Mouse (Mus musculus) B cell, adult 2 months (primary cell): ENCODE measurements around the gene Mast4.

Source experiments
- DNase-seq, 2 experiments: peaks; one replicate each; pipeline ENCODE4 v3.0.0; 2022

Mast4 gene

GRCm38 (mm10) chr13:102880381-102881076 lies 453.8 kb downstream of the Mast4 start:
- peak; percentile 57 to 64 for DNase-seq

- no peak for DNase-seq
These were observed 455.7 kb downstream of the Mast4 start for GRCm38 (mm10) chr13:102878631-102879030.

DNA sequence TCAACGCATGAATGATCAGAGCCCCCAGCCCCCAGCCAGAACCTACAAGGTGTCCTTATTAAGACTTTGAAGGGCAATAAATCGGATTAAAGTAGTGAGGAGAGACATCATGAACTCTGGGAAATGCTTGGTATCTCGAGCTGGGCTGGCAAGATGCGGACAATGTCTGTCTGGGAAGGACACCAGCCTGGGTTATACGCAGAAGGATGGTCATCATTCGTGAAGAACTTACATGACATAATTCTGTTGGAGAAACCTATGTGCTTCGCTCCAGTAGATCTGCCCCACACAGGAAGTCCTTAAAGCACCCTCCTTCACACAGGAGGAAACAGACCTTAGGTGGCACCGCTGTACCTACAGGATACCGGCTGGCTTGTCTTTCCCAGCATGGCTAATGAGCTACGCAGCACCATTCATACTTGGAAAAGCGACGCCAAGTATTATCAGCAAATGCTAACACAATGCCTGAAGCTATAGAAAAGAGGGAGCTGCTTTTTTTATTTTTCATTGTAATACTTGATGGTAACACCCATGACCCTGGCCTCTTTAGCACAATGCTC lies 456.5 kb downstream of the Mast4 start:
- DNase-seq = peak in 1 of 2 experiments; percentile 43

- no peak for DNase-seq
These were observed 457.1 kb downstream of the Mast4 start for GRCm38 (mm10) chr13:102877154-102877553.

- DNase-seq = no peak
These were observed 458.8 kb downstream of the Mast4 start for GRCm38 (mm10) chr13:102875520-102875919.

- DNase-seq = no peak
These were observed 459.2 kb downstream of the Mast4 start for GRCm38 (mm10) chr13:102875144-102875476.

GRCm38 (mm10) chr13:102874465-102875143 lies 459.7 kb downstream of the Mast4 start:
- DNase-seq = no peak

- no peak for DNase-seq
These were observed 460.8 kb downstream of the Mast4 start for GRCm38 (mm10) chr13:102873412-102874016.

DNA sequence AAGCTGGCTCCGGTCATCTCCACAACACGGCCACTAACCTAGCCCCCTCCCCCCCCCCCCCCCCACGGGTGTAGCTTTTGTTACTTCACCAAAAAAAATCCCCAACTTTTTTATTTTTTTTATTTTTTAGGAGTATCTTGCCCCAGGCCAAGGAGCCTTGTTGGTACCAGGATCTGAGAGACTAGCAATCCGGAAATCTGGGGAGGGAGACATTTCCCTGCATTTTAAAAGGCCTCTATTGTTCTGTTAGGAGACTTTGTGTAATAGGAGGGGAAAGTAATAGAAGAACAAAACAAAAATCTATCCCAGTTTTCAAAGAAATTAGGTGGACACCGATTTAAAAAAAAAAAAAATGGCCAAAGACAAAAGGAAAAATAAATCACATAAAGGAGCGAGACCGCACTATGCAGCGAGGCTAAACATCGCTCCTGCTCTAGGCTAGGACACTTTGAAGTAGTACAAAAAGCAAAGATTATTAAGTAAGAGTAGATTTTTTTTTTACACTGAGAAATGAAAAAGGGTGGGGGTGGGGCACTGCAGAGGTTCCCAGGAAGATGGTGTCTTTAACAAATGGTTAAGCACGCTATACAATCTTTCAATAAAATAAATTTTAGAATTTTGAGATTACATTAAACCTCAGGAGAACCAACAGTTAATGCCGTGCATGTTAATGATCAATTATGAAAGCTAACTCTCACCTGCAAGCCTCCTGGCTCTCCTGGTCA lies 462.8 kb downstream of the Mast4 start:
- no peak for DNase-seq

DNA sequence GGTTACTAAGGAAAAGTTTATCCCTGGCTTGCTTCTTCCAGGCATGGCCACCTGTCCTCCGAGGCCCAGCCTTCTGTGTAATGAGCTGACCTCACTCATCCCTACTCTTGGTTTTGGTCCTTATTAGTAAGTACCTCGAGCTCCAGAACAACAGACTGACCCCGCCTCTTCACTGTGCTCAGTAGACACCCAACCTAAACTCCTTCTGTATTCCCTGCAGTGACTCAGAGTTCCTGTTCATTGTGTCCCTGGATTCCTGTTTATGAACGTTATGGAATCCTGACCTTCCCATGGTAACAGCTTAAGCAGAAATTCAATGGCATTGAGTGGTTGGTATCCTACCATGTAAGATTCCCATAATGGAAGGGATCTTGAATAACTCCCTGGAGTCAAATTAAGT lies 464.8 kb downstream of the Mast4 start:
- no peak for DNase-seq

- no peak for DNase-seq
These were observed 467.5 kb downstream of the Mast4 start for GRCm38 (mm10) chr13:102866816-102867215.

GRCm38 (mm10) chr13:102865971-102866724 lies 468.1 kb downstream of the Mast4 start:
- DNase-seq = no peak

DNA sequence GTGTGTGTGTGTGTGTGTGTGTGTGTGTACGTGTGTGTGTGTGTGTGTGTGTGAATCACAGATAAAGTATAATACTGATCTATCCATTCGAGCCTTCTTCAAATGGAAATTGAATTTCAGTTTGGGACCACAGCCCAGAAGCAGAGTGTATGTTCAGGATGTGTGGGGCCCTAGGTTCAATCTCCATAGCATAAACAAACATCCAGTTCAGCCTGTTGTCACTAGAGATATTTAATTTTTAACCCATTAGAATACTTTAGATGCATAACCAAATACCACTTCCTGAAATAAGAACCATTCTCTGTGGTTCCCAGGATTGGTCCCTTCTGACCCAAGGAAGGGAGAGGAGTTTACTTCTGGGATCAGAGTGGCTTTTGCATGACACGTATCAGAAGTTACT lies 468.8 kb downstream of the Mast4 start:
- no peak for DNase-seq

DNA sequence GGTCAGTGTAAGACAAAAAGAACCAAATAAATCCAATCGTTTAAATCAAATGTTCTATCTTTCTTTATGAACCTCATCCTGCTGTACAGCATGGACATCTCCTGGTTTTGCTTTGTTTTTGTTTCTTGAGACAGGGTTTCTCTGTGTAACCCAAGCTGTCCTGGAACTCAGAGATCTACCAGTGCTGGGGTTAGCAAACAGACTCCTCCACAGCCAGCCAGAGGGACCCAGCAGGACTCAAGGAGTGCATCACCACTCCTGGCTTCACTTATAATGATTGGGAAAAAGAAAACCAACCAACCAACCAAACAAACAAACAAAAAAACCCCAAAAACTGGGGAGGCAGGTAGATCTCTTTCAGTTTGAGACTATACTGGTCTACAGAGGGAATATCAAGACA lies 469.5 kb downstream of the Mast4 start:
- no peak for DNase-seq

GRCm38 (mm10) chr13:102864079-102864478 lies 470.2 kb downstream of the Mast4 start:
- DNase-seq = no peak

GRCm38 (mm10) chr13:102862981-102863380 lies 471.3 kb downstream of the Mast4 start:
- no peak for DNase-seq

DNA sequence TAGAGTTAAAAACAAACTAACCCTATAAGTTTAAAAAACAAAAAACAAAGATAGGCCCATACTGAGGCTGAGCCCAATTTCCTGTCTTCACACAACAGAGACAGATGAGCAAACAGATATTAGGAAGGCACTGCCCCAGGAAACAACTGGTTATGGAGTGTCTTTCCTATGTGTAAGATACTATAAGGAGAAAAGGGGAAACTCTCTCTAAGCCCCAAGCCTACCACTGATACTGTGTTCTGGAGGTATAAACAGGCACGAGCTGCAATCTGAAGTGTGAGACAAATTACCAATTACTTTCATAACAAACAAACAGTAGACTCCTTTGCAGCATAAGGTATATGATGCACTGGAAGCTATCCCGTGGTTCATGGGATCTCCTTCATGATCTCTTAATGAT lies 471.9 kb downstream of the Mast4 start:
- DNase-seq = no peak

DNA sequence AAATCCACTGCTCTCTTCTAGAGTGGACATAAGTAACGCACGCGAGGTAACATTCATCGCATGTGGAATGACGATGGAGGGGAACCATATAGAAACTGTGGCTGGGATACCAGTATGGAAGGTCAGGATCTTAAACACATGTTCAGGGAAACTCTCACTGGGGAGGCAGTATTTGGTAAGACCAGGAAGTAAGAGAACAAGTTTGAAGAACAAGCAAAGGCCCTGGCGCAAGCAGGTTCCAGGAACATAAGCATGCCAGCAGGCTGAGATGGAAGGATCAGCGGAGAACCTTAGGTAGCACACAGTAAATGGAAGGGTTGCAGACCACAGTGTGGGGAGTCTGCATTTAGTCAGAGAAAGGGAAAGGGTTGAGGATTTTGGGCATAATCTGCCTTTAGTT lies 473.6 kb downstream of the Mast4 start:
- no peak for DNase-seq

DNA sequence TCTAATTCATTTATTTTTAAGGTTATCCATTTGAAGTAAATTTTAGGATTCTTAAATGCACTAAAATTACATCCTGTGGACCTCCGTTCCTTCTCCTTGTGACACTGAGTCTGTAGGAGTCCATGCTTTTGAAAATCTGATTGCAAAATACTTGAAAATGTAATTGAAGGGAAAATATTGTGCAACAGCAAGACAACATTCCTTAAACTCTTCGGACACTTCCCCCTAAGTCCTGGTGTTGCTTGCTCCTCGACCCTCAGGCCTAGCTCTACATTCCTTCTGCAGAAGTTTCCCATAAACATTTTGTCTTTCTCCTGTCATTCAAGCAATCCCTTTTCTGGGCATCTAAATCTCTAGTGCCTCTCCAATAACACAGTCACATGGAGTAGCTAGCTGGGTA lies 474.2 kb downstream of the Mast4 start:
- no peak for DNase-seq

DNA sequence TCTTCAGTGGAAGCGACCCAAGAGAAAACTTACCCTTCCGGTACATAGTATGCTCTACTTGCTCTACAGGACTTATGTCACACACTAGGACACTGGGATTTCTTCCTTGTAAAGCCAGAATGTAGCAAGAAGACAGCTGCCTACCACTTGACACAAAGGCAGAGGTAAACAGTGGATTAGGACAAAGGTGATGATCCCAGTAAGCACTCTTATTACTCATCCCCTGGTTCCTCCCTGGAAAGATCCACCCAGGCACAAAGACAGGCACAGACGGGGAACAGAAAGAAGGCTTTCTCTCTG lies 476.8 kb downstream of the Mast4 start:
- DNase-seq = no peak

GRCm38 (mm10) chr13:102856821-102857538 lies 477.3 kb downstream of the Mast4 start:
- DNase-seq = no peak

- no peak for DNase-seq
These were observed 481.4 kb downstream of the Mast4 start for GRCm38 (mm10) chr13:102852865-102853264.
